Mouse (Mus musculus) embryonic fibroblast, embryonic 13.5 days (primary cell): ENCODE measurements around the gene Atp6v1g2.

Experiments used
- CTCF ChIP-seq: IDR thresholded peaks from 2 replicates; pipeline ENCODE4 v1.5.1; 2011; ENCODE audit warnings: mild to moderate bottlenecking, control low read depth, low read length, moderate library complexity, borderline replicate concordance; ENCODE audit not compliant: insufficient read depth
- POLR2A ChIP-seq: IDR thresholded peaks from 2 replicates; pipeline ENCODE4 v1.6.1; 2011; ENCODE audit warnings: low read depth, mild to moderate bottlenecking, control low read depth, low read length, moderate library complexity

- TF ChIP-seq CTCF (no peak), POLR2A (no peak)
These were observed 43.4 kb upstream of the Atp6v1g2 start for GRCm38 (mm10) chr17:35190096-35190495.
